Mouse (Mus musculus): ENCODE results near the gene Rpl32. TPM values are rescaled to one million over a fixed set of nuclear protein-coding genes. Genes with fewer than 3 reads are reported as not detected.

Gene Rpl32
- total RNA-seq (2021): 100 to 1,000 TPM; 429 to 479 TPM
- long read RNA-seq, experiment 1, transcript Rpl32-201 (4 exons, 517 nt): major isoform, 47 of 51 reads
- long read RNA-seq, experiment 1, partial matches to known transcripts: 0 of 51 reads
- long read RNA-seq, experiment 1, other reads (novel, unspliced or antisense): 0 of 51 reads
- long read RNA-seq, experiment 2, transcript Rpl32-201 (4 exons, 517 nt): major isoform, 39 of 45 reads
- long read RNA-seq, experiment 2, partial matches to known transcripts: 3 of 45 reads
- long read RNA-seq, experiment 2, other reads (novel, unspliced or antisense): 0 of 45 reads

GRCm38 (mm10) chr6:115808488-115809231 lies at the start of gene Rpl32:
TSS of gene Rpl32 (minus strand) at chr6:115808747.
- peak within 1 kb of the TSS; percentile 98 for H3K27ac ChIP-seq
- H3K4me3 ChIP-seq: peak within 1 kb of the TSS; percentile 86
- TF ChIP-seq CTCF (IDR thresholded peaks at IDR 0.05): peak; percentile 66
- intact Hi-C loops (cut with DNase I): loop anchor here (1.0 kb wide), 1 partner anchor 207 kb away; the partner anchor contains the start of gene Mkrn2
- DNase-seq (ENCODE audit: extremely low spot score in 1 of 2, low spot score in 2 of 2): peak; percentile 85 to 86

- DNase-seq (ENCODE audit: extremely low spot score in 1 of 2, low spot score in 2 of 2): no peak
- Histone ChIP-seq H3K27ac (peak overlapping the region; percentile 36; the same call in 1 of the 2 replicates), H3K4me3 (no peak overlapping the region)
- no peak for TF ChIP-seq CTCF (IDR thresholded peaks at IDR 0.05)
- intact Hi-C loops (cut with DNase I): no loop called here
Observed at GRCm38 (mm10) chr6:115856361-115856745, 47.8 kb upstream of the Rpl32 start.

- TF ChIP-seq CTCF (IDR thresholded peaks at IDR 0.05): no peak
- no peak for DNase-seq (ENCODE audit: extremely low spot score in 1 of 2, low spot score in 2 of 2)
- H3K4me3 ChIP-seq: no peak overlapping the region
- H3K27ac ChIP-seq: peak overlapping the region; percentile 24; the same call in 1 of the 2 replicates
- intact Hi-C loops (cut with DNase I): no loop called here
Observed at GRCm38 (mm10) chr6:115855733-115856360, 47.3 kb upstream of the Rpl32 start.

GRCm38 (mm10) chr6:115854432-115854831 lies 45.9 kb upstream of the Rpl32 start:
- Histone ChIP-seq H3K27ac (no peak overlapping the region), H3K4me3 (no peak overlapping the region)
- no peak for DNase-seq (ENCODE audit: extremely low spot score in 1 of 2, low spot score in 2 of 2)
- peak; percentile 55 for TF ChIP-seq CTCF (IDR thresholded peaks at IDR 0.05)
- intact Hi-C loops (cut with DNase I): loop anchor here (5.0 kb wide), 1 partner anchor 138 kb away; no protein-coding TSS in a partner anchor

GRCm38 (mm10) chr6:115853985-115854384 lies 45.4 kb upstream of the Rpl32 start:
- peak overlapping the region; percentile 86 for H3K27ac ChIP-seq
- no peak for TF ChIP-seq CTCF (IDR thresholded peaks at IDR 0.05)
- DNase-seq (ENCODE audit: extremely low spot score in 1 of 2, low spot score in 2 of 2): no peak
- intact Hi-C loops (cut with DNase I): loop anchor here (2.0 to 5.0 kb wide), 2 partner anchors 37 to 138 kb away; no protein-coding TSS in a partner anchor
- H3K4me3 ChIP-seq: peak overlapping the region; percentile 56

- peak; percentile 97 to 99 for DNase-seq (ENCODE audit: extremely low spot score in 1 of 2, low spot score in 2 of 2)
- TF ChIP-seq CTCF (IDR thresholded peaks at IDR 0.05): peak; percentile 46
- peak within 1 kb of the TSS; percentile 86 for H3K27ac ChIP-seq
- intact Hi-C loops (cut with DNase I): loop anchor here (2.0 to 5.0 kb wide), 2 partner anchors 38 to 139 kb away; no protein-coding TSS in a partner anchor
- peak within 1 kb of the TSS; percentile 56 for H3K4me3 ChIP-seq
Observed at GRCm38 (mm10) chr6:115853091-115853813, 44.7 kb upstream of the Rpl32 start, which contains the start of the genes Mbd4 and Ift122. TSS of gene Mbd4 (minus strand) at chr6:115853371. TSS of gene Ift122 (plus strand) at chr6:115853470.

- intact Hi-C loops (cut with DNase I): loop anchor here (2.0 to 5.0 kb wide), 2 partner anchors 38 to 140 kb away; no protein-coding TSS in a partner anchor
- Histone ChIP-seq H3K4me3 (peak overlapping the region; percentile 56), H3K27ac (peak overlapping the region; percentile 62)
- TF ChIP-seq CTCF (IDR thresholded peaks at IDR 0.05): no peak
- DNase-seq (ENCODE audit: extremely low spot score in 1 of 2, low spot score in 2 of 2): peak in 1 of 2 experiments; percentile 20
Observed at GRCm38 (mm10) chr6:115852446-115853090, 44.0 kb upstream of the Rpl32 start.

- DNase-seq (ENCODE audit: extremely low spot score in 1 of 2, low spot score in 2 of 2): no peak
- TF ChIP-seq CTCF (IDR thresholded peaks at IDR 0.05): no peak
- intact Hi-C loops (cut with DNase I): no loop called here
- Histone ChIP-seq H3K4me3 (no peak overlapping the region), H3K27ac (no peak overlapping the region)
Observed at GRCm38 (mm10) chr6:115848598-115849304, 40.2 kb upstream of the Rpl32 start.

- peak; percentile 54 to 62 for DNase-seq (ENCODE audit: extremely low spot score in 1 of 2, low spot score in 2 of 2)
- Histone ChIP-seq H3K4me3 (no peak overlapping the region), H3K27ac (no peak overlapping the region; the same call in 1 of the 2 replicates)
- TF ChIP-seq CTCF (IDR thresholded peaks at IDR 0.05): peak; percentile 74
- intact Hi-C loops (cut with DNase I): no loop called here
Observed at GRCm38 (mm10) chr6:115846640-115847411, 38.3 kb upstream of the Rpl32 start.
